In genomic region chr13:32783055-32783454, GRCm38 (mm10) we compare ENCODE assay signal across 14 mouse cellular contexts. TPM values are rescaled to one million over a fixed set of nuclear protein-coding genes. Genes with fewer than 3 reads are reported as not detected.
DNase-seq lines count a peak whose midpoint lies in the region; ATAC-seq lines count a peak whose summit lies in the region.
"Had no signal": no experiment of that assay in that cellular context is flagged by ENCODE, and none has a peak within 500 bp of the region (broad histone marks: within the 10 kb centered on the region; RNA-seq: fewer than 3 reads in every experiment).

No protein-coding gene starts in this region.

- H3K4me2 ChIP-seq in kidney, embryonic 15.5 days: no peak overlapping the region

- H3K4me1 ChIP-seq in kidney, embryonic 15.5 days: no peaks in the 10 kb centered on the region

- no peaks in the 10 kb centered on the region for H3K36me3 ChIP-seq in kidney, embryonic 15.5 days

- WGBS in kidney, embryonic 15.5 days: 62% methylated on average over 5 of the region's 5 CpGs

- no peaks in the 10 kb centered on the region for H3K27me3 ChIP-seq in kidney, embryonic 15.5 days

- H3K27ac ChIP-seq in kidney, embryonic 15.5 days: no peak overlapping the region

- no peak overlapping the region for H3K9ac ChIP-seq in kidney, embryonic 15.5 days

- no peaks in the 10 kb centered on the region for H3K9me3 ChIP-seq in kidney, embryonic 15.5 days (replicated peaks)

- no peak for ATAC-seq in kidney, embryonic 15.5 days (replicated peaks; ENCODE audit: low FRiP score)
- ATAC-seq in erythroid progenitor cell, adult 5-6 weeks (replicated peaks; ENCODE audit: low FRiP score, poor library complexity, severe bottlenecking): no peak

- H3K4me3 ChIP-seq in kidney, embryonic 15.5 days (replicated peaks): no peak overlapping the region

- peak; percentile 21 for DNase-seq in embryo, embryonic 10.5 days (ENCODE audit: low spot score)
- no peak for DNase-seq in embryo, embryonic 9.5 days (ENCODE audit: extremely low spot score)
- peak; percentile 30 to 45 for DNase-seq in kidney, postnatal 4 days
- peak; percentile 31 for DNase-seq in retina, embryonic 14.5 days (ENCODE audit: low spot score)
- DNase-seq in retina, postnatal 1 day: no peak
- DNase-seq in spleen, adult 12 weeks (ENCODE audit: low spot score): no peak
- DNase-seq: adrenal gland, postnatal 25 days; gastrocnemius, postnatal 36 days; heart, postnatal 10 days had no signal

RNA-seq across cellular contexts. Expression of gene Mylk4, which starts 0.7 kb away (rescaled TPM):
- polyA plus RNA-seq in kidney, embryonic 15.5 days (2015; fragmentation: Nextera tagmentation; extraction: Ambion mirVana): 0.64 and 1.0 TPM in 2 replicates
- not detected in 2 replicates for total RNA-seq in erythroid progenitor cell, adult 5-6 weeks (2015; ENCODE audit: low replicate concordance)
- total RNA-seq in erythroid progenitor cell, adult 5-6 weeks (2017; ENCODE audit: low replicate concordance): not detected in 2 replicates

RNA-seq across cellular contexts. Expression of gene Wrnip1, which starts 18.8 kb away (rescaled TPM):
- polyA plus RNA-seq in kidney, embryonic 15.5 days (2015; fragmentation: Nextera tagmentation; extraction: Ambion mirVana): 22.2 and 23.4 TPM in 2 replicates
- total RNA-seq in erythroid progenitor cell, adult 5-6 weeks (2015; ENCODE audit: low replicate concordance): 13.0 and 17.2 TPM in 2 replicates
- 21.9 and 27.5 TPM in 2 replicates for total RNA-seq in erythroid progenitor cell, adult 5-6 weeks (2017; ENCODE audit: low replicate concordance)

RNA-seq across cellular contexts. Expression of gene D930007J09Rik, which starts 19.6 kb away (rescaled TPM):
- polyA plus RNA-seq in kidney, embryonic 15.5 days (2015; fragmentation: Nextera tagmentation; extraction: Ambion mirVana): not detected in 2 replicates
- not detected in 2 replicates for total RNA-seq in erythroid progenitor cell, adult 5-6 weeks (2015; ENCODE audit: low replicate concordance)
- total RNA-seq in erythroid progenitor cell, adult 5-6 weeks (2017; ENCODE audit: low replicate concordance): not detected in 2 replicates
- total RNA-seq: adrenal gland, postnatal 25 days; gastrocnemius, postnatal 36 days had no signal
- polyA plus RNA-seq: forebrain, embryonic 11.5 days; lung, embryonic 16.5 days; testis, adult 2 months had no signal

Comparison
In these comparisons a context has a peak if more than half of its experiments do, and no peak if none do; other contexts are left out.
1. DNase-seq: peak in embryo, embryonic 10.5 days (single experiment), kidney, postnatal 4 days (2 of 2) and retina, embryonic 14.5 days (single experiment); none in embryo, embryonic 9.5 days (single experiment), retina, postnatal 1 day (single experiment) and spleen, adult 12 weeks (single experiment).